Mouse (Mus musculus) spleen, embryonic (tissue): ENCODE data around the gene Gpr1.

Source experiments
- CTCF ChIA-PET: fragments of 350-600 bp; sonication (Branson Sonifier 250); formaldehyde crosslinking; loops from one replicate; lab custom pipeline; 2022; lab: Charles Lee

The Gpr1 gene

DNA sequence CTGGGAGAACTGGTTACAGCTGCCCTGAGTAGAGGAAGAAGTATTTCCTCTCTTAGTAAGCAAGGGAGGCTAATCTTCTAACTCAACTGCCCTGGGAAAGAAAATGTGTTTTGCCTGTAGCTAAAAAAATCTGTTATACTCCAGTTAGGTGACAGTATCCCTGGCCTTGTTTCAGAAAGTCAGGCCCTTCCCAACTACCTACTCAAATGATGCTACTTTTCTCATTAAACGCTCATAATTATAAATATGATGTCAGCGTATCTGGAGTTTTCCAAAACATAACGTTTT lies at the start of gene Gpr1:
Gene Gpr1, minus strand, starts transcription at position 273 of the 288 bp plus-strand sequence.
- CTCF ChIA-PET, result no interaction called here

DNA sequence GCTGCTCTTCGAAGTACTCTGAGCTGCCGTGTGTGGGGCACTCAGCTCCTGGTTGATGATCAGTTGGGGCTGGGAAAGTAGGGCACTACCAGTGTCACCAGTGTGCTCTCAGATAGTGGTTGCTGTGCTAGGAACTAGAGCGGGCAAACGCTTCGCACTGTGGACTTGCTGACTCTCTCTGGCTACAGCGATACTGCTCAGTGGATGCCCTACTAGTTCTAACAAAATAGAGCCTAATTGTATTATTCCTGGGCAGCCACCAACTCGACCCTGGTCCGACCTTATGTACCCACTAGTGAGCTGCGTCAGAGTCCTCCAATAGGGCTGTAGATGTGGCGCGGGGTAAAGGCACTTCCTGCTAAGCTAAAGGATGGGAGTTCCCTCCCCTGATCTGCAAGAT lies 49.3 kb upstream of the Gpr1 start:
- CTCF ChIA-PET, result no interaction called here

DNA sequence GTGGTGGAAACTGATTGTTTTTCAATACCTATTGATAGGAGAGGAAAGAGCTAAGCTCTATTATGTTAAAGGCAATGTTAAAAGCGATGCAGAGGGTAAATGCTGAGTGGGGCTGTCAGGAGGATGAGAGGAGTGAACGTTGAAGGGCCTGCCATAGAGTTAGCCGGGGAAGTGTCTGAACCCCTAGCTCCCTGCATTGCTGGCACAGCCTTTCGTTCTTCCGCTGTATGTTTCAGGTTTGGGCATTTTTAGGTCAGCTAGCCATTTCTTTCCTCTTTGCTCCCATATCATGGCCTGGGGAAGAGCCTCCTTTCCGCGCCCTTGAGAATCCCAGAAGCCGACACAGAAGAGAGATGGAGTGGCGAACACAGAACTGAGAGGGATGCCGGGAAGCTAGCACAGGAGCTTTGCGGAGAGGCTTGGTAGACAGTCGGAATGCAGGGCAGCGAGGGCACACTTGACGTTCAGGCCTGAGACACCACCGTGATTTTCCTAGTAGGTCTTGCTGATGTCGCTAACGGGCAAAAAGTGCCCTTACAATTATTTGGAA lies 46.8 kb upstream of the Gpr1 start:
- CTCF ChIA-PET, result no interaction called here

DNA sequence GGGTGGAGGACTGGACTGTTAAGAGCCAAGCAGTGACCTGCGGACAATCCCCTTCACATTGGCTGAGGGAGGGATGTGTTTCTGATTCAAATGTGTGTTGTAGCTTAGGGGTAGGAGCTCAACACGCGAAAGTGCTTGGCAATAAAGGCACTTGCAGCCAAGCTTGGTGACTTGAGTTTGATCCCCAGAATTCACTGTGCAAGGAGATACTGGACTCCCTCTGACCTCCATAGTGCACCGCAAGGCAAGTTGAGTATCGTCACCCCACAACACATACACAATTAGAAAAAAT lies 46.3 kb upstream of the Gpr1 start:
- CTCF ChIA-PET, result no interaction called here

DNA sequence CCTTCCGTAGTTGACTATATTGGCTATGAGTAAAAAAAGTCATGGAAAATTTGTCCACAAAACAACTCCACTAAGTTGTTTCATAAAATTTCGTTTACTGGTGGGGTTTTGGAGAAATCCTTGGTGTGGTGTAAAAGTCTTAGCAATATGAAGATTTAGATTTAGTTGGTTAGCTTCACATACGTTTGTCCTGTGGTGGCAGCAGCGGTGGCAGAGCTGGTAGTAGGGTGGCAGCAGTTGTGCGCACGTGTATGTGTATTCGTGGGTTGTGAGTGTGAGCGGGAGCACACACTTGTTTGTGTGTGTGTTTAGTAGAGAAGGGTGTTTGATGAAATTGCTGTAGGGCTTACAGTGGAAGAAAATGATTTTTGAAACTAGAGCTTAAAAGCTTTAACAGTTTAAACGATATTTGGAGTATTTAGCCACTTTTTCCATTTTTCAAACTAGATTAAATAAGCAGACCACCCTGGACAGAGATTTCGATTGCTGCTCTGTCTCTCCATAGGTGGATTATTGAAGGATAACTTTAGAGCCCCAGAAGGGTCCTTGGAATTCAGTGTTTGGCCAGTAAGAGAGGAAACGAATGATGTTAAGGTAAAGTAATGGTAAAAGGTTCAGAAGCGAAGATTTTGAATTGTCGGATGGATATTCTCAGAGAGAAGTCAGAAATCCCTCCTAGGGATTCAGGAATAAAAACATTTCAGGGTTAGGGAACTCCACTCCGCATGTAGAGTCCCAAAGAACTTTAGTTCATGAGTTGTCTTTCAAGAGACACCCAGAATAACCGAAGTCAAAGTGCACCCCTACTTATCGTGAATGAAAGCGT lies 45.8 kb upstream of the Gpr1 start:
- CTCF ChIA-PET, result no interaction called here

DNA sequence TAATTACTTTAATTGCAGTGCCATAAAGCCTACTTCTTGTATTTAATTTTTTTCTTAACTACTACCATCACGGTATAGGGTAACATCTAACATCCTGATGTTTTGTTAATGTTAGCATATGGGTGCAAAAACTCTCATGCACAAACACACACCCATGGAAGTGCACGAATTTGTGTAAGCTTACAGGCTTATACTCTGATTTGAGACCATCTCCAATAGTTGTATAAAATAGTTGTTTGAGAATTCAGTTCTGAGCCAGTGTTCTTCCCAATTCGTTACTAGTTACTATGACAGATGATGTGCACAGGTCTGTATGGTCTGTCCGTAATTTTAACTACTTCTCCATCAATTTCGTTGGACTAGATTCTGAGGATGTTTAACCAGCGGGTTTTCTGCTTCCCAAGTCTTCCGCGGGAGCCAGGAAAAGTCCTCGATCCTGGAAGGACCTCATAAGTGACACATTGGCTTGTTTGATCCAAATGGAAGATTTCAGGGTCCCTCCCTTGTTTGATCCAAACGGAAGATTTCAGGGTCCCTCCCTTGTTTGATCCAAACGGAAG lies 45.0 kb upstream of the Gpr1 start:
- CTCF ChIA-PET, result no interaction called here

DNA sequence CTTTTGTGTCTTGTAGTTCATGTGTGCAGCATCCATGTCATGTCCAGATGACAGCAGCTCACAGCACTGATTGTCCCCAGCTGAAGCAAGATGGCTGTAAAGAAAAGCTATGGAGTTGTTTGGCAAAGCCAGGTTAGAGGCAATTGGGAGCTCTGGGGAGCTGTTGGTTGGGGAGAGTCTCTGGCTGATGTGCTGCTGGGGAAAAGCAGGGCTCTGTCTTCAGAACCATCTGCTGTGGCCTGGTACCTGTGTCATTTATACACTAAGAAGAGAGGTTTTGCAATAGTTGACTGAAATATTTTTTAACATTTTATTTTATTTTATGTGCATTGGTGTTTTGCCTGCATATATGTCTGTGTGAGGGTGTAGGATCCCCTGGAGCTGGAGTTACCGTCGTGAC lies 44.2 kb upstream of the Gpr1 start:
- CTCF ChIA-PET, result no interaction called here

DNA sequence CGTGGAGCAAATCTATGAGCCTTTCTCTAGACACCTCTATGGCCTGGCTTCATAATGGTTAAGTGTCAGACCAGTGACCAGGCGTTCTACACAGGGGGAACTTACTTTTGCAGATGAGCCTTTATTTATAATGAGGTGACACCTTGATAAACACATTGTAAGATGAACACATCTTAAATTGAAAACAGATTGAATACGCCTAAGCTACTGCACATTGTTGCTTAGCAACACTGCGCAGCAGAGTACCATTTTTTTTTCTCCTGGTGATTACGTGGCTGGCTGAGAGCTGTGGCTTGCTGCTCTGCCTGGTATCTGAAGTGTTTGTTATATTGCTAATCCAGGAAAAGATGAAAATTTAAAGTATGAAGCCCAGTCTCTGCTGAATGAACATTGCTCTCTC lies 41.7 kb upstream of the Gpr1 start:
- CTCF ChIA-PET, result interaction anchor here (0.5 kb wide), 1 partner anchor 1916 kb away, joined by 3 read pairs; no protein-coding TSS in a partner anchor

DNA sequence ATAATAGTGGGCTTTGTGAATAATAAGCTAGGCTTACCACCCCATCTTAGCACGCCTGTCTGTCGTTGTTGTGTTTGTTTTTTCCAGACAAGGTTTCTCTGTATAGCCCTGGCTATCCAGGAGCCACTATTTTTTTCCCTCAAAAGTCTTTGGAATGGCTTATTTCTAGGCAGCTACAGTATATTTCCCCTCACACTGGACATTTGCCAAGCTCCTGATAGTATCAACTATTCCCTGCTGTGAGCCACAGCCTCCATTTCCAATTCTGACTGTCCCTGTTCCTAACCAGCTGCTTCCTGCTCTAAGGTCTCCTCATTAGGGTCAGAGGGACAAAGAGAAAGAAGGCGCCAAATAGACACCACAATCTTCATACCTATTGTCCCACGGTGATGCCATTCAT lies 40.8 kb upstream of the Gpr1 start:
- CTCF ChIA-PET, result interaction anchor here (1.0 kb wide), 1 partner anchor 278 kb away, joined by 4 read pairs; no protein-coding TSS in a partner anchor

DNA sequence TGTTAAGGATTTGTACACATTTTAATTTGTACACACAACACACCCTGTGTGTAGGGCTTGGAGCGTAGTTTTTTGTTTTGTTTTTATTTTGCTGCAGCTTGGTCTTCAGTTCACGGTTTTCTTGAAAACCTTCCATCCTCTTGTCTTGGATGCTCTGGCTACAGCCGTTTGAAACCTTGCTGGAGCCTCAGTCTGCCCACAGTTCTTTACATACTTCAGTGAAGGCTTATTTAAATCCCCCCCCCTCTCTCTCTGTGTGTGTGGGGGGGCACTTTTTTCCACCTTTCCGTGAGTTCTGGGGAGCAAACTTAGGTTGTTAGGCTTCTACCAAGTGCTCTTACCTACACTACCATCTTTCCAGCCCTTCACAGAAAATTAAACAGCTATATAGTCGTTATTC lies 38.9 kb upstream of the Gpr1 start:
- CTCF ChIA-PET, result no interaction called here

DNA sequence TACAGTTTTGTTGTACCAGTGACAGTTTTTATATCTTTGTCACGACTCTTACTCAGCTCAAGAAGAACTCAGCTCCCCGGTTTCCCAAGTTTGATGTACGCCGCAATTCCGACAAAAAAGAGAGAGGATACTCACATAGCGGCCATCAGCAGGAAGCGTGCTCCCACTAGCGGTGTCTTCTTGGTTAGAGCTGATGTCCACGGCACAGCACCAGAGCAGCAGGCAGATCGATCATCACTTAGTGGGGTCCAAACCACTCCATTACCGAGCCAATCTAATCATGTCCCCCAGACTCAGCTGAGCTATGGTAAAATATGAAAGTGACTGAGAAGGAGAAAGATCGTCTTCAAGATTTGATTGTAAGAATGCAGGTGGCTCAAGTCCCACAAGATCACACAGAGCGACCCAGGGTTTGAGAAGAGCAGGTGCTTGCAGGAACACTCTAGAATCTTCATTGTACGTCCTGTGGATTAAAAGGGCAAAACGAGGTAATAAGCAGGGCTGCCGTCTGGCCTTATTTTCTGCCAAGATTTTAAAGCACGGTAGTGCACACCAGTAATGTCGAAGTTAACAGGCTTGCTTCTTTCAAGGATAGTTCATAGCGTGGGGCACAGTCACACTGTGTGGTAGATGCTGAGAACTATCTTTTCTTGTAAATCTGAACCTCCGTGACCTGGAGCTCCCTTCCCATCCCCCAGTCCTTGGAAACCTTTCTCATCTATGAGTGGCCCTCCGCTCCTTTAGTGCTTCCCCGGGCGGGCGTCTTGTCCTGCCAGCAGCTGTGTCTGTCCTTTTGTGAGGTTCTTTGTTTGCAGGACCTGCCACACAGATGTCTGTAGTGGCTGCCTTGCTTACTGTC lies 38.2 kb upstream of the Gpr1 start:
- CTCF ChIA-PET, result no interaction called here

DNA sequence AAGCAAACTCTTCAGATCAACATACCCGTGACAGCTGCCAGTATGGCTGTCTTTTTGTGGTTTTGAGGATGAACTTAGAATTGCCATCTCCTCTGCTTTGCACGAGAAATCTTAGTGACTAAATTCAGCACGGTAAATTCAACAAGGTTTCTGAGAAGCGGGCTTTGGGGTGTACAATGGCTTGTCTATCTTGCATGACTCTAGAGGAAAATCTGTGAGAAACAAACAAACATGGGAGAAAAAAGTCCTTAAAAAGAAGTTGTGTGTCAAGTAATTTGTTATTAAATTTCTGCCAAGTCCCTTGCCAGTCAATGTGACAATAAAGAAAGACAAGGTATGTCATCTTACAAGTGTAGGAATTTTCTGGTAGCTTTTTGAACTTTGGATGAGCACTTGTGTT lies 34.9 kb upstream of the Gpr1 start:
- CTCF ChIA-PET, result no interaction called here

DNA sequence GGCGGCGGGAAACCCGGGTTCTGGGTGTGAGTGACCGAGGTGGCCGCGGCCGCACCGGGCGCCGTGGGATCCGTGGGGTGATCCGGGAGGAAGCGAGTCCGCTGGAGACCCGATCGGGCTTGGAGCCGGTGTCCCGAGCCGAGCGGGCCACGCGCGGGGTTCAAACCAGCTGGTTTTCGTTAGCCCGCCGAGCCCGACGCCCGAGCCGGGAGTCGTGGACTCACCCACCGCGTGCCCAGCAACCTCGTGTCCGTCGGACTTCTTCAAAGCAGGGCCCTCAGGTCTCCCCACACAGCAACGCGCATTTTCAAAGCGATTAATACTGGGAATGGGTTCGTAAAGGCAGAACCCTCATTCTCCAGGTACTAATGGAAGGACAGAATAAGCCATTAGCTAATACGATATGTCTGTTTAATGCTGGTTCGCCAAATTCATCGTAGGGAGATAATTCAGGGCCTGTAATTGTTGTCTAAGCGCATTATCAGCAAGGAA lies 34.1 kb upstream of the Gpr1 start:
- CTCF ChIA-PET, result no interaction called here

DNA sequence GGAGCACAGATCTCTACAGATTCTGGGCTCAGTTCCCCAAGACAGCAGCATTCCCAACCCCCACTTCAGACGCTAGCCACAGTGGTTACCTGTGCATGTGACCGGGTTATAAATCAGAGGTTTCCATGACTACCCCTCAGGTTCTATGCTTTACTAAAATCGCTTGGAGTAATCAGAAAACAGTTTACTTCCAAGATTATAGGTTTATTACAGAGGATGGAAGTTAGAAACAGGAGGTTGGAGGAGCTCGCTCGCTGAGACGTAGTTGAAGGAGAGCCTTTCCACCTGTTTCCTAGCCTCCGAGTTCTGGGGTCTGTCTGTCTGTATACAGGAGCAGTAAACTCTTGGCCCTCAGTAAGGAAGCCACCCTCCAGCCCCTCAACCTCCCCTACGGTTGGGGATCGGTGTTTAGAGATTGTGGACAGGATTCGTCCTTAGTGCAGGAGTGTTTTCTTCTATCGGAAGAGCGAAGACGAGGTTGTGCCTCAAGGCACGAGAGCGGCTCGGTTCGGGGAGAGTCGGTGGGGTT lies 33.6 kb upstream of the Gpr1 start:
- CTCF ChIA-PET, result interaction anchor here (0.6 kb wide), 1 partner anchor 1448 kb away, joined by 4 read pairs; no protein-coding TSS in a partner anchor

DNA sequence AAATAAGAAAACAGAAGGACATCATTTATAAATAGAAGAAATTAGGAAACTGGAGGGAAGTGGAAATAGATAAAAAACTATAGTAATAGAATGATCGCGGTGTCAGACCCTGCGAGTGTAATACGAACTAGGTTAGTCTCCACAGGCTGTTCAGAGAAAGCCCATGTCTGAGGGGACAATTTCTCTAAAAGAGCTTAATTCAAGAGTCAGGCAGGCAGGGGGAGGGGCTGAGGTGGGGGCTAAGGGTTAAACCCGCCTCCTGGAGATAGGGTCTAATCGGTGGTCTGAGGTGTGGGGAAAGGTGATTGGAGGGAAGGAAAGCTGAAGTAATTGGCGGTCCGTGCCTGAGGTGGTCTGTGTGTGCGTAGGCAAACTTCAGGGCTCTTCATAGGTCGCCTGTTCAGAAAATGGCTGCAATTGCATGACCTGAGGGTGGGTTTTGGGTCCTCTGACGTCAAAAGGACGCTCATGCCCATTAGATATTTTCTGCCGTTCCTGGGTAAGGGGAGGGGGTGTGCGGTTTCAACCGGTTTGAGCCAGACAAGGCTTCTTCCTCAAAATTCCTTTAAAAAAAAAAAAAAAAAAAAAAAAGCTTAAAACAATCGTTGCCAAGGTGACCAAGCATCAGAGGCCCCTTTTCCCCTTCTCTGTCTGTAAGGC lies 32.6 kb upstream of the Gpr1 start:
- CTCF ChIA-PET, result interaction anchor here (0.6 kb wide), 1 partner anchor 1449 kb away, joined by 4 read pairs; no protein-coding TSS in a partner anchor

DNA sequence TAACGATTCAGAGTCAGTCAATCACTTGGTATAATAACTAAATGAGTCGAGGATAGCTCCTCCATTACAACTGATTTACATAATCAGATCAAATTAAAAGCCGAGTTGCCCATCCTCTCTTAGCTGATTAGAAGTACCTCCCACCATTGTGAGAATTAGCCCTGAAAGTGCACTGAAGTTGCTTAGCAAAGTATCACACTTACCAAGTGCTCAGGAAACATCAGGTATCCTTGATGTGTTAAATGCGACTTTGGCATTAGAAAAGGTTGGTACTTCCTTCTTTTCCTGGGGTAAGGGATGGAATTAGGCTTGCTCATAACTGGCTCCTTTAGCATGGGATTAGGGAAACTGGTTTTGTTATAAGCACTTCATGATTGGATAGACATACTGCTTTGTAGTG lies 29.5 kb upstream of the Gpr1 start:
- CTCF ChIA-PET, result no interaction called here

DNA sequence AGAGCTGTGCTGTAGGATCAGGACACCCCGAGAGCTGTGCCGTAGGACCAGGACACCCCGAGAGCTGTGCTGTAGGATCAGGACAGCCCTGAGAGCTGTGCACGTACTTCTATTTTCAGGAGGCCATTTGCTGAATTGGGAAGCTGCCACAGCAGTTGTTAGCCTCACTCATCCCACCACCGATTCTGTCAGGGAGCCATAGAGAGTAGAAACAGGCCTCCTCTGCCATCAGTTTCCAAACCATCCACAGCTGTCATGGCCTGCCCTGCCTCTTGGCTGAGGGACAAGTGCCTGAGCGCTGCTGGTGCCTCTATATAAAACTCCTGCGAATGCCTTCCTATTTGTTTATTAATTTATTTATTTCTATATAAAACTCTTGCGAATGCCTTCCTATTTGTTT lies 25.4 kb upstream of the Gpr1 start:
- CTCF ChIA-PET, result interaction anchor here (0.5 kb wide), 1 partner anchor 12 kb away, joined by 6 read pairs; no protein-coding TSS in a partner anchor

DNA sequence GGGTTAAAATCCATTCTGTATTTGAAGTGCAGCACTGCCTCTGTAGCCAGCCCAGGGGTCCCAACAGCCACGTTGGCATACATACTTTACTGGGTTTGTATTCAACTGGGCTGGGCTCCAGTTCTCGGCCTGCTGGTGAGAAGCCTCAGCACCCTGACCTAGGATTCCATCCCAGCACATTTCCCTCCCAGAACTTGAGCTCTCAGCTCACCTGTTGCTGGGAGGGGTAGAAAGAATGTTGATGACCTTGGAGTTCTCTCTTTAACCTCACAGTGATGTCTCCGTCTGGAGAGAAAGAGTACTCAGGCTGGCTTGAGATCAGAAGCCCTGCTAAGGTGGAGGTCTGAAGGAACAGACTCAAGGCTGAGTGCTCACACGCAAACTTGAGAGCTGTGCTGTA lies 25.0 kb upstream of the Gpr1 start:
- CTCF ChIA-PET, result no interaction called here

DNA sequence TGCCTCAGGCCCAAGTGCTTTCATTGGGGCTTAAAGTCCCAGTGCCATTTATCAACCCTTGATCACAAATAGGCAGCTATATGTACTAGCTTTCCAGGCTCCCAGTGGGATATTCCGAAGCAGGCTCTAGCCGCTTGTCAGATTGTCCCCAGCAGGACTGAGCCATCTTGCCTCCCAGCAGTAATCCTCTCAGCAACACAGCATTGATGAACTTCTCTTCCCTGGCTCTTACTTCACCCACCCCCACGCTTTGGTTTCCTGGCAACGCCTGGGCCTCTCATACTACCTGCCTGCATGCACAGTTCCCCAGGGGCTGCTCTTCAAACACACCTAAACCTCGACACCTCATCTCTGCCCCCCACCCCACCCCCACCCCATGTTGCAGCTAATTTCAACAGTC lies 23.0 kb upstream of the Gpr1 start:
- CTCF ChIA-PET, result interaction anchor here (0.6 kb wide), 1 partner anchor 32 kb away, joined by 6 read pairs; no protein-coding TSS in a partner anchor

DNA sequence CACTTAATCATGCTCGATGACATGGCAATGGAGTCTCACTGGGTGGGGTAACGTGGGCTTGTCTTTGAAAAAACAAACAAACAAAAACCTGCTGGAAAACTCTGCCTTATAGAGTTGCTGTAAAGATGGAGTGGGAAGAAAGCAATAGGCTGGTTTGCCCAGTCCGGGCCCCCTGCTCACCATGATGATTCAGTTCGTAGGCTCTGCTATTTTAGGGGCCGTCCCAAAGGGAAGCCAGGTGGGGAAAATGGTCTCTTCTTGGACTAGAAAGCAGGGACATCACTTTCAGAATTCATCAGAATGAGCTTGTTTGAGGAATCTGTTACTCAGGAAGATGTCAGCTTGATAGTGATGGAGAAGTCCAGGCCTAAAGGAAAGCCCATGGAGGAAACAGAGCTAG lies 12.9 kb upstream of the Gpr1 start:
- CTCF ChIA-PET, result no interaction called here

DNA sequence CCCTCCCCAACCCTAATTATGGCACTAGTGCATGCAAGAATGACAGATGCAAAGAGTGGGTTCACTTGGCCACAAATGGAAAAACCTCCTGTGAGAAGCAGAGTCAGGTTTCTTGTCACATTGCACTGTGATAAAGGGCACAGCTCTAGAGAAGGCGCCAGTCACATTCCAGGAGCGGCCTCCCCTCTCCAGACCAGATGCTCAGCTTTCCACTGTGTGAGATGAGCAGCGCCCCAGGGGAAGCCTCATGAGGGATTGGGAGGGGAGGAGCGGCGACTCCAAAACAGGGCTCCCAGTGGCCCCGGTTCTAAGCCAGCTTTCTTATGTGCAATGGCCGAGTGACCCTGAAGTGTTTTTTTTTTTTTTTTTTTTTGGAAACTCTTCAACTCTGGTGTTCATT lies 11.5 kb upstream of the Gpr1 start:
- CTCF ChIA-PET, result no interaction called here
